Mouse (Mus musculus) stomach, postnatal 0 days (tissue): ENCODE measurements at regions not wholly inside any gene's neighbourhood (a gene's known extent, or its start where the extent isn't known, plus 50 kb on each side); places are given as distances from the start of the nearest gene placed in this dataset. TPM values are rescaled to one million over a fixed set of nuclear protein-coding genes. Genes with fewer than 3 reads are reported as not detected.

Source experiments
- ATAC-seq: fragments of 200-750 bp; cut with Nextera tagmentation; 2 replicates; pipeline ENCODE4 v1.8.0; 2017; ENCODE audit not compliant: low FRiP score, low TSS enrichment
- DNase-seq: peaks from one replicate; pipeline ENCODE4 v3.0.0-alpha.2; 2016; ENCODE audit warnings: low spot score
- H3K27ac ChIP-seq: fragments of 300-500 bp; sonication (generic); replicated peaks from 2 replicates; pipeline ENCODE4 v1.5.1; 2014; ENCODE audit warnings: mild to moderate bottlenecking, control low read depth
- H3K27me3 ChIP-seq: fragments of 300-500 bp; sonication (generic); 2 replicates; pipeline ENCODE4 v1.6.1; 2014; ENCODE audit warnings: low read length; ENCODE audit not compliant: control insufficient read depth, insufficient read depth
- H3K36me3 ChIP-seq: fragments of 300-500 bp; sonication (generic); 2 replicates; pipeline ENCODE4 v1.6.1; 2014; ENCODE audit warnings: low read length, mixed read lengths; ENCODE audit not compliant: control insufficient read depth, insufficient read depth
- H3K4me1 ChIP-seq: fragments of 300-500 bp; sonication (generic); replicated peaks from 2 replicates; pipeline ENCODE4 v1.6.1; 2014; ENCODE audit warnings: antibody characterized with exemption; ENCODE audit not compliant: control insufficient read depth, insufficient read depth
- H3K4me2 ChIP-seq: fragments of 300-500 bp; sonication (generic); replicated peaks from 2 replicates; pipeline ENCODE4 v1.6.1; 2014; ENCODE audit warnings: low read depth, mild to moderate bottlenecking, control low read depth, moderate library complexity
- H3K4me3 ChIP-seq: fragments of 300-500 bp; sonication (generic); 2 replicates; pipeline ENCODE4 v1.5.1; 2014; ENCODE audit warnings: low read depth, low read length, control low read depth
- H3K9ac ChIP-seq: fragments of 300-500 bp; sonication (generic); 2 replicates; pipeline ENCODE4 v1.6.1; 2014; ENCODE audit warnings: mild to moderate bottlenecking, low read length, control low read depth, mixed read lengths
- H3K9me3 ChIP-seq: fragments of 300-500 bp; sonication (generic); 2 replicates; pipeline ENCODE4 v1.6.1; 2016; ENCODE audit warnings: low read length; ENCODE audit not compliant: control insufficient read depth
- CTCF ChIP-seq: IDR thresholded peaks from 2 replicates; pipeline ENCODE4 v1.5.1; 2016; ENCODE audit warnings: antibody characterized with exemption, low read depth, mild to moderate bottlenecking, moderate library complexity
- EP300 ChIP-seq: optimal IDR thresholded peaks from 2 replicates; pipeline ENCODE3; 2016; ENCODE audit warnings: antibody characterized with exemption
- WGBS: fragments of 180-500 bp; shearing (Covaris S2); extraction: QIAGEN DNeasy Blood & Tissue Kit; methylation state at CpG from one replicate; pipeline ENCODE4 v1.1.7; 2014; 5-methylcytosine and 5-hydroxymethylcytosine counted together
- microRNA-seq: library from miRNA; unstranded; fragments of <30 nt; microRNA quantifications from one replicate; pipeline ENCODE4, GENCODE M21; 2016

DNA sequence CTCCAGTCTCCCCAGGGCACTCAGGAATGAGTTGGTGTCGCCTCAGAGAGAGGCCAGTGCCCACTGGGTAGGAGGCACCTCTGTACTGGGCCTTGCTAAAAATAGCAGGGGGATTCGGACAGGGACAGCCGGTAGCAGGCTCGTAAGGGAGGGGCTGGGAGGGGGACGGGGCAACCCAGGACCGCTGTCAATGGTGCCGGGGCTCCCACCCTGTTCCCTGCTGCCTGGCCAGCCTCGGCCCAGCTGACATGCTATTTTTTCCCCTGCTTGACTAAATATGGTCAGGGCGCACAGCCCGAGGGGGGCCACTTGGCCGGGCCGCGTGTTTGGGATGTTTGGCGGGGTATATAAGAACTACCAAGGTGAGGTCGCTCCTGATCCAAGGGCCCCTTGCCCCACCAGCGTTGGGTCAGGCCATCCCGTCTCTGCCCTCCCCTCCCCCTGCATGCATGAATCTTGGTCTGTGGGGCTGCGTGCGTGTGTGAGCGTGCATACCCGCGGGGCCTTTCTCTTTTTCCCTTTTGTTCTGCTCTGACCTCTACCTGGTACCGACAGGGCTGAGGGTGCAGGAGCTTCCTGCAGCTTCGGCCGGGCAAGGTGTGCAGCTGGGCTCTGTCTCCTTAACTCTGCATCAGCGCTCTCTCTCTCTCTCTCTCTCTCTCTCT, 50.9 kb upstream of the Gata5 start:
- DNase-seq (peak; percentile 17), ATAC-seq (peak; percentile 69; the same call in 1 of the 2 replicates)
- Histone ChIP-seq H3K4me3 (peak overlapping the region; percentile 43), H3K4me1 (no peaks in the 10 kb centered on the region; the same call in 1 of the 2 replicates), H3K27ac (peak overlapping the region; percentile 70), H3K9ac (peak overlapping the region; percentile 63; the same call in 1 of the 2 replicates), H3K36me3 (no peaks in the 10 kb centered on the region), H3K4me2 (peak overlapping the region; percentile 46), H3K27me3 (no peaks in the 10 kb centered on the region), H3K9me3 (no peaks in the 10 kb centered on the region)
- WGBS: 3% methylated on average over 26 of the region's 26 CpGs
- TF ChIP-seq CTCF: no peak
- no peak for TF ChIP-seq EP300

Small RNA genes in the stretch of these regions (microRNA-seq; reads per million reads assigned to microRNA genes)
- gene Mir133a-2 (not detected), gene Mir1a-1 (not detected)
